Mouse (Mus musculus): Measurements from ENCODE around the gene A930018P22Rik. TPM values are rescaled to one million over a fixed set of nuclear protein-coding genes. Genes with fewer than 3 reads are reported as not detected.
A peak's percentile ranks its signal among the peaks of the same experiment; 100 is the strongest.

A930018P22Rik gene
- total and polyA plus RNA-seq, 3 experiments: not detected

GRCm38 (mm10) chr2:104133042-104133810 is 10.7 kb downstream of the A930018P22Rik start:
- H3K27me3 ChIP-seq (replicated peaks): peaks cover 6% of the 10 kb centered on the region
- dilution Hi-C loops (cut with MboI; ENCODE audit: extremely low pct_ligation_motif_present, extremely low pct_unique_long_range_greater_than_20kb, low sequenced_read_pairs) (no loop called here), in situ Hi-C loops (cut with MboI; ENCODE audit: low pct_ligation_motif_present, low pct_unique_long_range_greater_than_20kb, low sequenced_read_pairs) (loop anchor here (5.0 to 25.0 kb wide), 3 partner anchors 179 to 454 kb away; partner anchors contain the start of gene D430041D05Rik)
- no peak overlapping the region for H3K4me3 ChIP-seq (replicated peaks in 1 of 3; ENCODE audit: low read depth in 2 of 3, low read length in 2 of 3, poor library complexity in 1 of 3)
- no peak overlapping the region for H3K4me2 ChIP-seq (ENCODE audit: insufficient read depth, low read depth, poor library complexity, severe bottlenecking)
- no peak overlapping the region for H3K9ac ChIP-seq (ENCODE audit: insufficient read depth, low read depth)
- no peak for DNase-seq (ENCODE audit: extremely low read depth)
- no peaks in the 10 kb centered on the region for H3K36me3 ChIP-seq (replicated peaks in 1 of 2; ENCODE audit: control insufficient read depth in 1 of 2, insufficient read depth in 1 of 2, low read length in 1 of 2)
- H3K9me3 ChIP-seq (replicated peaks; ENCODE audit: low read length): no peaks in the 10 kb centered on the region
- H3K4me1 ChIP-seq (ENCODE audit: control insufficient read depth in 1 of 2, insufficient read depth in 2 of 2): peaks cover 0 to 4% of the 10 kb centered on the region in 2 experiments; a peak in 1 of 4 replicates
- TF ChIP-seq NRF1 (IDR thresholded peaks at IDR 0.05; ENCODE audit: low read depth, low read length): no peak
- no peak for TF ChIP-seq MAZ (IDR thresholded peaks at IDR 0.05; ENCODE audit: low read depth, low read length)
- TF ChIP-seq POLR2AphosphoS2 (IDR thresholded peaks at IDR 0.05; ENCODE audit: low read depth, low read length): no peak
- no peak for TF ChIP-seq MAX (IDR thresholded peaks at IDR 0.05; ENCODE audit: low read length)
- no peak for TF ChIP-seq HCFC1 (IDR thresholded peaks at IDR 0.05; ENCODE audit: low read depth, low read length)
- no peak for TF ChIP-seq ZMIZ1 (IDR thresholded peaks at IDR 0.05; ENCODE audit: low read depth, low read length)
- no peak for TF ChIP-seq POLR2A (IDR thresholded peaks at IDR 0.05; ENCODE audit: low read depth, low read length)
- no peak for TF ChIP-seq SMC3 (IDR thresholded peaks at IDR 0.05; ENCODE audit: low read depth, low read length)
- no peak for TF ChIP-seq CTCF (conservative IDR thresholded peaks at IDR 0.05 in 1 of 2, IDR thresholded peaks at IDR 0.05 in 1 of 2; ENCODE audit: low read depth in 2 of 2, low read length in 2 of 2)
- no peak for TF ChIP-seq ZKSCAN1 (IDR thresholded peaks at IDR 0.05; ENCODE audit: borderline replicate concordance, low read depth, low read length)
- H3K79me2 ChIP-seq (replicated peaks; ENCODE audit: control insufficient read depth, extremely low read depth, insufficient read depth, poor library complexity, severe bottlenecking): no peaks in the 10 kb centered on the region
- no peak overlapping the region for H3K27ac ChIP-seq (ENCODE audit: insufficient read depth, low read depth)

GRCm38 (mm10) chr2:104134150-104135056 is 11.8 kb downstream of the A930018P22Rik start:
- DNase-seq (ENCODE audit: extremely low read depth): peak; percentile 88
- Histone ChIP-seq H3K79me2 (replicated peaks; ENCODE audit: control insufficient read depth, extremely low read depth, insufficient read depth, poor library complexity, severe bottlenecking) (no peaks in the 10 kb centered on the region), H3K4me2 (ENCODE audit: insufficient read depth, low read depth, poor library complexity, severe bottlenecking) (no peak overlapping the region), H3K27me3 (replicated peaks) (peaks cover 3% of the 10 kb centered on the region), H3K4me1 (ENCODE audit: control insufficient read depth in 1 of 2, insufficient read depth in 2 of 2) (peaks cover 0 to 4% of the 10 kb centered on the region in 2 experiments; a peak in 1 of 4 replicates), H3K4me3 (replicated peaks in 1 of 3; ENCODE audit: low read depth in 2 of 3, low read length in 2 of 3, poor library complexity in 1 of 3) (no peak overlapping the region), H3K27ac (ENCODE audit: insufficient read depth, low read depth) (no peak overlapping the region), H3K9me3 (replicated peaks; ENCODE audit: low read length) (peaks cover 3% of the 10 kb centered on the region), H3K9ac (ENCODE audit: insufficient read depth, low read depth) (no peak overlapping the region), H3K36me3 (replicated peaks in 1 of 2; ENCODE audit: control insufficient read depth in 1 of 2, insufficient read depth in 1 of 2, low read length in 1 of 2) (no peaks in the 10 kb centered on the region)
- dilution Hi-C loops (cut with MboI; ENCODE audit: extremely low pct_ligation_motif_present, extremely low pct_unique_long_range_greater_than_20kb, low sequenced_read_pairs) (no loop called here), in situ Hi-C loops (cut with MboI; ENCODE audit: low pct_ligation_motif_present, low pct_unique_long_range_greater_than_20kb, low sequenced_read_pairs) (loop anchor here (5.0 to 25.0 kb wide), 3 partner anchors 178 to 453 kb away; partner anchors contain the start of gene D430041D05Rik)
- TF ChIP-seq E2F4 (IDR thresholded peaks at IDR 0.05; ENCODE audit: insufficient replicate concordance, low read depth, low read length) (no peak), JUND (conservative IDR thresholded peaks at IDR 0.05; ENCODE audit: low read depth, low read length) (0 out of 2 replicates have a peak, but pooled peaks have one; percentile 21), ZC3H11A (IDR thresholded peaks at IDR 0.05; ENCODE audit: low read depth, low read length) (peak; percentile 78), MAX (IDR thresholded peaks at IDR 0.05; ENCODE audit: low read length) (peak; percentile 89), MYC (IDR thresholded peaks at IDR 0.05; ENCODE audit: low read depth, low read length) (peak; percentile 81), JUN (IDR thresholded peaks at IDR 0.05; ENCODE audit: insufficient read depth, low read depth, low read length) (no peak), ELF1 (IDR thresholded peaks at IDR 0.05; ENCODE audit: low read depth, low read length) (no peak), SMC3 (IDR thresholded peaks at IDR 0.05; ENCODE audit: low read depth, low read length) (peak; percentile 94), TCF12 (IDR thresholded peaks at IDR 0.05; ENCODE audit: low read depth, low read length) (no peak), RAD21 (IDR thresholded peaks at IDR 0.05; ENCODE audit: low read depth, low read length) (peak; percentile 100), MAFK (IDR thresholded peaks at IDR 0.05; ENCODE audit: insufficient replicate concordance, low read length) (no peak), CTCF (conservative IDR thresholded peaks at IDR 0.05 in 1 of 2, IDR thresholded peaks at IDR 0.05 in 1 of 2; ENCODE audit: low read depth in 2 of 2, low read length in 2 of 2) (peak; percentile 76 to 97)
